Mouse (Mus musculus): Measurements from ENCODE around the gene Stk4.
A peak's percentile ranks its signal among the peaks of the same experiment; 100 is the strongest.

Gene Stk4

GRCm38 (mm10) chr2:164128576-164129411, 58.7 kb downstream of the Stk4 start:
- no peak for DNase-seq (ENCODE audit: extremely low spot score)

GRCm38 (mm10) chr2:164131586-164131985, 61.5 kb downstream of the Stk4 start:
- DNase-seq (ENCODE audit: extremely low spot score) = no peak

GRCm38 (mm10) chr2:164134563-164134962, 64.4 kb downstream of the Stk4 start:
- no peak for DNase-seq (ENCODE audit: extremely low spot score)

GRCm38 (mm10) chr2:164135367-164135766, 65.2 kb downstream of the Stk4 start:
- no peak for DNase-seq (ENCODE audit: extremely low spot score)

- no peak for DNase-seq (ENCODE audit: extremely low spot score)
Observed at GRCm38 (mm10) chr2:164136393-164136792, 66.3 kb downstream of the Stk4 start.

GRCm38 (mm10) chr2:164137754-164138153, 67.6 kb downstream of the Stk4 start:
- no peak for DNase-seq (ENCODE audit: extremely low spot score)

GRCm38 (mm10) chr2:164142021-164142420, 71.9 kb downstream of the Stk4 start:
- DNase-seq (ENCODE audit: extremely low spot score) = peak; percentile 9

GRCm38 (mm10) chr2:164144025-164144424, 73.9 kb downstream of the Stk4 start:
- DNase-seq (ENCODE audit: extremely low spot score) = no peak

GRCm38 (mm10) chr2:164144541-164144940, 74.4 kb downstream of the Stk4 start:
- no peak for DNase-seq (ENCODE audit: extremely low spot score)

GRCm38 (mm10) chr2:164146556-164146955, 76.4 kb downstream of the Stk4 start:
- DNase-seq (ENCODE audit: extremely low spot score) = no peak

GRCm38 (mm10) chr2:164150086-164150760, 80.1 kb downstream of the Stk4 start:
- peak; percentile 7 for DNase-seq (ENCODE audit: extremely low spot score)

GRCm38 (mm10) chr2:164152341-164152740, 82.2 kb downstream of the Stk4 start:
- DNase-seq (ENCODE audit: extremely low spot score) = no peak

GRCm38 (mm10) chr2:164154007-164154406, 83.9 kb downstream of the Stk4 start:
- DNase-seq (ENCODE audit: extremely low spot score) = no peak

GRCm38 (mm10) chr2:164156158-164156557, 86.0 kb downstream of the Stk4 start:
- no peak for DNase-seq (ENCODE audit: extremely low spot score)

- no peak for DNase-seq (ENCODE audit: extremely low spot score)
Observed at GRCm38 (mm10) chr2:164158838-164159237, 88.7 kb downstream of the Stk4 start.

- no peak for DNase-seq (ENCODE audit: extremely low spot score)
Observed at GRCm38 (mm10) chr2:164161515-164162055, 91.5 kb downstream of the Stk4 start.

- DNase-seq (ENCODE audit: extremely low spot score) = no peak
Observed at GRCm38 (mm10) chr2:164164941-164165340, 94.8 kb downstream of the Stk4 start.

GRCm38 (mm10) chr2:164167752-164168570, 97.8 kb downstream of the Stk4 start:
- peak; percentile 27 for DNase-seq (ENCODE audit: extremely low spot score)

- DNase-seq (ENCODE audit: extremely low spot score) = no peak
Observed at GRCm38 (mm10) chr2:164168571-164168946, 98.4 kb downstream of the Stk4 start.

GRCm38 (mm10) chr2:164170326-164170725, 100.2 kb downstream of the Stk4 start:
- peak; percentile 24 for DNase-seq (ENCODE audit: extremely low spot score)

- peak; percentile 8 for DNase-seq (ENCODE audit: extremely low spot score)
Observed at GRCm38 (mm10) chr2:164170902-164171301, 100.8 kb downstream of the Stk4 start, which contains the start of gene Kcns1. Gene Kcns1, minus strand, starts transcription at chr2:164171113.

- no peak for DNase-seq (ENCODE audit: extremely low spot score)
Observed at GRCm38 (mm10) chr2:164173394-164173793, 103.3 kb downstream of the Stk4 start.

Data from embryo, embryonic 9.5 days (tissue).